Mouse (Mus musculus) embryo, embryonic 11 days (tissue): Measurements from ENCODE around the gene Aip.
"Not testable (repeated sequence)": the region's sequence is repeated elsewhere in the genome, so short reads cannot be mapped to it uniquely, and the experiment has no call there.

Source experiments
- DNase-seq: peaks from one replicate; pipeline ENCODE4 v3.0.0-alpha.2; 2015

Aip gene

GRCm38 (mm10) chr19:4134354-4134753, 8.7 kb upstream of the Aip start:
- DNase-seq, result no peak

- no peak for DNase-seq
These were observed 6.1 kb upstream of the Aip start for GRCm38 (mm10) chr19:4131768-4132167.

- DNase-seq, result no peak
These were observed 5.4 kb upstream of the Aip start for GRCm38 (mm10) chr19:4131075-4131474.

GRCm38 (mm10) chr19:4130106-4130505, 4.4 kb upstream of the Aip start:
- DNase-seq, result no peak

GRCm38 (mm10) chr19:4129462-4129861, 3.8 kb upstream of the Aip start:
- no peak for DNase-seq

GRCm38 (mm10) chr19:4126759-4127495, 1.3 kb upstream of the Aip start:
- no peak for DNase-seq

- peak; percentile 19 for DNase-seq
These were observed 390 bp downstream of the Aip start for GRCm38 (mm10) chr19:4125268-4125667.

- DNase-seq, result no peak
These were observed 1.2 kb downstream of the Aip start for GRCm38 (mm10) chr19:4124432-4124831.

GRCm38 (mm10) chr19:4122411-4123370, 3.0 kb downstream of the Aip start:
- no peak for DNase-seq

- not testable (repeated sequence) for DNase-seq
These were observed 3.8 kb downstream of the Aip start for GRCm38 (mm10) chr19:4121896-4122295.

GRCm38 (mm10) chr19:4121097-4121805, 4.4 kb downstream of the Aip start:
- peak; percentile 99 for DNase-seq

GRCm38 (mm10) chr19:4120496-4120895, 5.2 kb downstream of the Aip start:
- DNase-seq, result no peak

- DNase-seq, result no peak
These were observed 5.8 kb downstream of the Aip start for GRCm38 (mm10) chr19:4119716-4120487.

GRCm38 (mm10) chr19:4118350-4118749, 7.3 kb downstream of the Aip start:
- DNase-seq, result no peak

GRCm38 (mm10) chr19:4117006-4117405, 8.7 kb downstream of the Aip start:
- no peak for DNase-seq

- DNase-seq, result no peak
These were observed 9.8 kb downstream of the Aip start for GRCm38 (mm10) chr19:4115816-4116215.

GRCm38 (mm10) chr19:4115144-4115543, 10.5 kb downstream of the Aip start:
- DNase-seq, result no peak

GRCm38 (mm10) chr19:4114551-4114950, 11.1 kb downstream of the Aip start:
- no peak for DNase-seq

- DNase-seq, result no peak
These were observed 11.8 kb downstream of the Aip start for GRCm38 (mm10) chr19:4113806-4114230.

- no peak for DNase-seq
These were observed 12.4 kb downstream of the Aip start for GRCm38 (mm10) chr19:4113186-4113805.

GRCm38 (mm10) chr19:4112063-4112960, 13.3 kb downstream of the Aip start:
- no peak for DNase-seq
